Mouse (Mus musculus) embryonic facial prominence, embryonic 15.5 days (tissue): Measurements from ENCODE around the gene Rbm19. TPM values are rescaled to one million over a fixed set of nuclear protein-coding genes. Genes with fewer than 3 reads are reported as not detected.

Source experiments
- ATAC-seq: fragments of 200-750 bp; cut with Nextera tagmentation; 2 replicates; pipeline ENCODE4 v1.8.0; 2017; ENCODE audit warnings: low read depth, moderate TSS enrichment; ENCODE audit not compliant: insufficient number of reproducible peaks, low FRiP score, low TSS enrichment
- H3K27ac ChIP-seq: fragments of 300-500 bp; sonication (generic); replicated peaks from 2 replicates; pipeline ENCODE4 v1.5.1; 2015; ENCODE audit warnings: mild to moderate bottlenecking, inconsistent platforms
- H3K27me3 ChIP-seq: fragments of 300-500 bp; sonication (generic); 2 replicates; pipeline ENCODE4 v1.6.1; 2015; ENCODE audit warnings: inconsistent platforms
- H3K36me3 ChIP-seq: fragments of 300-500 bp; sonication (generic); 2 replicates; pipeline ENCODE4 v1.6.1; 2015; ENCODE audit warnings: mild to moderate bottlenecking, inconsistent platforms
- H3K4me1 ChIP-seq: fragments of 300-500 bp; sonication (generic); 2 replicates; pipeline ENCODE4 v1.6.1; 2015; ENCODE audit warnings: inconsistent platforms
- H3K4me2 ChIP-seq: fragments of 300-500 bp; sonication (generic); replicated peaks from 2 replicates; pipeline ENCODE4 v1.6.1; 2015; ENCODE audit warnings: mild to moderate bottlenecking, inconsistent platforms
- H3K4me3 ChIP-seq: fragments of 300-500 bp; sonication (generic); replicated peaks from 2 replicates; pipeline ENCODE4 v1.5.1; 2015; ENCODE audit warnings: mild to moderate bottlenecking, inconsistent platforms
- H3K9ac ChIP-seq: fragments of 300-500 bp; sonication (generic); 2 replicates; pipeline ENCODE4 v1.6.1; 2015; ENCODE audit warnings: inconsistent platforms
- H3K9me3 ChIP-seq: fragments of 300-500 bp; sonication (generic); replicated peaks from 2 replicates; pipeline ENCODE4 v1.6.1; 2016; ENCODE audit warnings: inconsistent platforms
- WGBS: fragments of 180-500 bp; shearing (Covaris S2); methylation state at CpG from one replicate; pipeline ENCODE4 v1.1.7; 2015; 5-methylcytosine and 5-hydroxymethylcytosine counted together
- polyA plus RNA-seq: library from polyadenylated mRNA; unstranded; fragments of >200 nt; fragmentation: Nextera tagmentation; extraction: Ambion mirVana; gene quantifications from 2 replicates; pipeline ENCODE4 v1.2.1, GENCODE M21; 2015

The Rbm19 gene
- polyA plus RNA-seq, 1 experiment from 2014 or later: 21.7 TPM

DNA sequence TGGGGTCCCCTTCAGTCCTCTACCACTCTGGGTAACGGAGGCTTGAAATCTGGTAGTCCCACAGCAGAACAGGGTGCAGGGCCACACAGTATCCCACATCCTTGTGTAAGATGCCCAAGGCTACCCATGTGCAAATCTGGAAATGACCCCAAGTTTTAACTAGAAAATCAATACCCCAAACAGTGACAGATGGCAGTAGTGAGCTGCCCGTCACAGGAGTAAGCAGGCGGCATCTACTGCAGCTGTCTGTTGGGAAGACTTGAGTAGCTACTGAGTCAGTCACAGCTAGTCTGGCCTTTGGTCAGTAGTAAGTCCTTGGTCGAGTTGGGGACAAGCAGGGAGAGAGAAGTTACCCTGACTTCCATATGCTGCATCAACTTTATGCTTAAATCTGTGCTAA is 34.9 kb downstream of the Rbm19 start:
- Histone ChIP-seq H3K36me3 (peaks cover 8% of the 10 kb centered on the region), H3K27me3 (no peaks in the 10 kb centered on the region), H3K9ac (no peak overlapping the region), H3K27ac (no peak overlapping the region), H3K4me2 (no peak overlapping the region), H3K4me3 (no peak overlapping the region), H3K4me1 (peaks cover 15% of the 10 kb centered on the region), H3K9me3 (no peaks in the 10 kb centered on the region)
- WGBS: 82% methylated on average over 4 of the region's 4 CpGs
- ATAC-seq: no peak

DNA sequence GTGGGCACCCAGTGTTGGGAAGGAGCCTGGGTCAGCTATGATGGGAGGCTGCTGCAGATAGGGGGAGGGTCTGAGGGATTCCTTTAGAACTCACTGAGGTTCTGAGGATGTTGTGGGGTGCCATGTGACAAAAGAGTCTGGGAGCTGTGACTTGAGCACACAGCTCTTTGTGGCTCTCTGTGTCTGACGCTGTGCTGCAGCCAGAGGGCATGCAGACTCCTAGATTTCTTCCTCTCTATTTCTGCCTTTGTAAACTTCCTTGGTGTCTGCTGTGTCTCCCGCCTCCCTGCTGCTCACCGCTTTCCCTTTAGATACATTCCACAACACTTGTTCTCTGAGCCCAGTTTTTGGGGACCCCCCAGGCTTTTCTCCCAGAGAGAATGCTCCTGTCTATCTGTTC is 36.9 kb downstream of the Rbm19 start:
- no peak overlapping the region for H3K9ac ChIP-seq
- peaks cover 16% of the 10 kb centered on the region for H3K4me1 ChIP-seq
- H3K27me3 ChIP-seq: no peaks in the 10 kb centered on the region
- H3K36me3 ChIP-seq: peaks cover 8% of the 10 kb centered on the region
- ATAC-seq: no peak
- 84% methylated on average over 3 of the region's 3 CpGs for whole genome bisulfite sequencing
- no peaks in the 10 kb centered on the region for H3K9me3 ChIP-seq
- H3K4me2 ChIP-seq: no peak overlapping the region
- no peak overlapping the region for H3K27ac ChIP-seq
- H3K4me3 ChIP-seq: no peak overlapping the region

DNA sequence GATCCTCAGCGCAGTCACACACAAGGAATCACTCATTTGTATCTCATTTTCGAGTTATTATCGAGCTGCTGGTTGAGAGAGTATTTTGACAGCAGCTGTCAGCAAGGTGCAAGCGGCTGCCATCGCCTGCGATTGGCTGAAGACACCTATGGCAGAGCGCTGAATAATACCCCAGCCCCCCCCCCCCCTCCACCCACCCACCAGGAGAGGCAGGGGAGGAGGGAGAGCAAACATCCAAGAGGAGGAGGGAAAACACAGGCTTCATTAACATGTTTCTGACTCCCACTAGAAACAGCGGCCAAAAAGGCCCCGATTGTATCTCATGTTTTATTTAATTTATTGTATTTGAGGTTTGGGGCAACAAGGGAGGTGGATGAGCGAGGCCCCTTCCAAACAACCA is 39.4 kb downstream of the Rbm19 start:
- Histone ChIP-seq H3K4me2 (no peak overlapping the region), H3K27ac (peak overlapping the region; percentile 44; the same call in 1 of the 2 replicates), H3K27me3 (no peaks in the 10 kb centered on the region), H3K36me3 (peaks cover 2% of the 10 kb centered on the region; the same call in 1 of the 2 replicates), H3K9ac (no peak overlapping the region), H3K4me1 (peaks cover 16% of the 10 kb centered on the region), H3K9me3 (no peaks in the 10 kb centered on the region), H3K4me3 (no peak overlapping the region)
- WGBS: 70% methylated on average over 10 of the region's 10 CpGs
- ATAC-seq: no peak

DNA sequence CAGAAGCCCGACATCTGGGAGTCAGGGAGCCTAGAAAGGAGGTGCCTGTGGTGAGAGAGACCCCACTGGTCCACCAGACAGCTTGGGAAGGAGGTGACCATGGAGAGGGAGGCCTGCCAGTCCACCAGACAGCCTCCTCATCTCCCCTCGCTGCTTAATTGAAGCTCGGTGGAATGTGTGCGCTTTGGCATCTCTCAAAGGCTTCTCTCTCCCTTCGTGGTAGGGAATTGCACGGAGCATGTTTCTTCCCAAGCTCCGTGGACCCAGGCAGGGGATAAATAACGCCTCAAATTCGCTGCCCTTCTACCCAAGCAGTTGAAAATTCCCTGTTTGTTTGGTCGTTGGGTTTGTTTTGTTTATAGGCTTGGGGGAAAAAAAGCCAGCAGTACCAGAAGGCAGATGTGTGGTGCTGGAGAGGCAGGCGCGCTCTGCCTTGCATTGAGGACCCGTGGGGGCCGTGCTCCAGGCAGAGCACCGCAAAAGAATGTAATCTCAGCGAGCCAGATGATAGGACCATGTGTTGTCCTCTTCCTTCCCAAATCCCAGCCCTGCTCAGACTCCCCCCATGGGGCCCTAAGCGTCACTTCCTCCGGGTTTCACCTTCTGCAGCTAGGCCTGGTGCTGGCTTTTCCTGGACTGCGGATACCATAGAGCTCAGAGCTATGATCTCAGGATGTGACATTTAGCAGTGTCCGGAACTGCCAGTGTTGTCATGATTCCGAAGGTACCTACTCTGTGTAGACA is 40.1 kb downstream of the Rbm19 start:
- Histone ChIP-seq H3K4me3 (no peak overlapping the region), H3K27me3 (no peaks in the 10 kb centered on the region), H3K9ac (no peak overlapping the region), H3K27ac (peak overlapping the region; percentile 44; the same call in 1 of the 2 replicates), H3K9me3 (no peaks in the 10 kb centered on the region), H3K4me1 (peaks cover 16% of the 10 kb centered on the region), H3K4me2 (no peak overlapping the region), H3K36me3 (no peaks in the 10 kb centered on the region)
- no peak; the same call in 1 of the 2 replicates for ATAC-seq
- WGBS: 49% methylated on average over 21 of the region's 21 CpGs

- ATAC-seq: no peak
- WGBS: 76% methylated on average over 3 of the region's 3 CpGs
- H3K4me2 ChIP-seq: no peak overlapping the region
- no peaks in the 10 kb centered on the region for H3K9me3 ChIP-seq
- H3K9ac ChIP-seq: no peak overlapping the region
- no peak overlapping the region for H3K4me3 ChIP-seq
- H3K27ac ChIP-seq: no peak overlapping the region
- no peaks in the 10 kb centered on the region for H3K27me3 ChIP-seq
- no peaks in the 10 kb centered on the region for H3K36me3 ChIP-seq
- H3K4me1 ChIP-seq: peaks cover 16% of the 10 kb centered on the region
Measured at GRCm38 (mm10) chr5:120157115-120157514, 40.9 kb downstream of the Rbm19 start.

- 73% methylated on average over 2 of the region's 2 CpGs for WGBS
- no peak overlapping the region for H3K27ac ChIP-seq
- H3K36me3 ChIP-seq: no peaks in the 10 kb centered on the region
- no peak overlapping the region for H3K9ac ChIP-seq
- peaks cover 22% of the 10 kb centered on the region for H3K4me1 ChIP-seq
- no peaks in the 10 kb centered on the region for H3K27me3 ChIP-seq
- ATAC-seq: no peak
- no peak overlapping the region for H3K4me3 ChIP-seq
- H3K9me3 ChIP-seq: no peaks in the 10 kb centered on the region
- no peak overlapping the region for H3K4me2 ChIP-seq
Measured at GRCm38 (mm10) chr5:120158476-120158875, 42.2 kb downstream of the Rbm19 start.

GRCm38 (mm10) chr5:120160923-120161658 is 44.8 kb downstream of the Rbm19 start:
- Histone ChIP-seq H3K27me3 (no peaks in the 10 kb centered on the region), H3K9ac (no peak overlapping the region), H3K36me3 (no peaks in the 10 kb centered on the region), H3K4me1 (peaks cover 28% of the 10 kb centered on the region), H3K27ac (no peak overlapping the region), H3K4me3 (no peak overlapping the region), H3K9me3 (no peaks in the 10 kb centered on the region), H3K4me2 (no peak overlapping the region)
- ATAC-seq: no peak
- WGBS: 91% methylated on average over 8 of the region's 8 CpGs

GRCm38 (mm10) chr5:120162689-120163088 is 46.4 kb downstream of the Rbm19 start:
- H3K36me3 ChIP-seq: no peaks in the 10 kb centered on the region
- no peak overlapping the region for H3K27ac ChIP-seq
- 95% methylated on average over 10 of the region's 10 CpGs for WGBS
- no peaks in the 10 kb centered on the region for H3K27me3 ChIP-seq
- H3K9me3 ChIP-seq: no peaks in the 10 kb centered on the region
- H3K9ac ChIP-seq: no peak overlapping the region
- H3K4me2 ChIP-seq: no peak overlapping the region
- H3K4me1 ChIP-seq: peaks cover 19% of the 10 kb centered on the region; the same call in 1 of the 2 replicates
- no peak overlapping the region for H3K4me3 ChIP-seq
- no peak for ATAC-seq

GRCm38 (mm10) chr5:120163428-120163827 is 47.2 kb downstream of the Rbm19 start:
- H3K4me3 ChIP-seq: no peak overlapping the region
- no peak for ATAC-seq
- 55% methylated on average over 6 of the region's 6 CpGs for WGBS
- no peak overlapping the region for H3K9ac ChIP-seq
- H3K27me3 ChIP-seq: no peaks in the 10 kb centered on the region
- peaks cover 19% of the 10 kb centered on the region; the same call in 1 of the 2 replicates for H3K4me1 ChIP-seq
- H3K4me2 ChIP-seq: no peak overlapping the region
- no peaks in the 10 kb centered on the region for H3K9me3 ChIP-seq
- H3K36me3 ChIP-seq: no peaks in the 10 kb centered on the region
- H3K27ac ChIP-seq: no peak overlapping the region

DNA sequence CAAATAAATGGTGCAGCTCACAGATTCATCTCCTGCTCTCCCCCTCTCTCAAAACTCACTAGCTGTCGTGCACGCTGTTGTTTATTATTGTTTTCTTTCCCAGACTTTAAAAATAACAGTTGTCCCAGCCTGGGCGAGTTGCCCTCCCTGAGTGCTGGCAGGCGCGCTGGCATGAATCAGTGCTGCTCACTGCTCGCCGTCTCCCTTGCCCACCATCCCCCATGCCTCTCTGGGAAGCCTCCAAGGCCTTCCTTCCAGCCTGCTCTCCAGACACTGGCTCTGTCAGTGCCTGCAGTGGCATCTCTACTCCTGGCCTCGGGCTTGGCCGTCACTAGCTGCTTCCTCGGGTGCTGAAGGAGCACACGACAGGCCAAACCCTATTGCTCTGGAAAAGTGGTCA is 48.2 kb downstream of the Rbm19 start:
- H3K4me2 ChIP-seq: no peak overlapping the region
- no peaks in the 10 kb centered on the region for H3K27me3 ChIP-seq
- H3K36me3 ChIP-seq: no peaks in the 10 kb centered on the region
- no peak; the same call in 1 of the 2 replicates for ATAC-seq
- peaks cover 19% of the 10 kb centered on the region; the same call in 1 of the 2 replicates for H3K4me1 ChIP-seq
- no peaks in the 10 kb centered on the region for H3K9me3 ChIP-seq
- 61% methylated on average over 11 of the region's 11 CpGs for WGBS
- no peak overlapping the region for H3K9ac ChIP-seq
- peak overlapping the region; percentile 17; the same call in 1 of the 2 replicates for H3K27ac ChIP-seq
- no peak overlapping the region for H3K4me3 ChIP-seq

GRCm38 (mm10) chr5:120165061-120165942 is 49.0 kb downstream of the Rbm19 start:
- Histone ChIP-seq H3K9me3 (no peaks in the 10 kb centered on the region), H3K36me3 (no peaks in the 10 kb centered on the region), H3K27ac (no peak overlapping the region), H3K4me2 (no peak overlapping the region), H3K4me1 (peaks cover 19% of the 10 kb centered on the region; the same call in 1 of the 2 replicates), H3K9ac (no peak overlapping the region), H3K27me3 (no peaks in the 10 kb centered on the region), H3K4me3 (no peak overlapping the region)
- no peak for ATAC-seq
- WGBS: 71% methylated on average over 9 of the region's 9 CpGs
